Mouse (Mus musculus): ENCODE measurements around the gene Clba1. TPM values are rescaled to one million over a fixed set of nuclear protein-coding genes. Genes with fewer than 3 reads are reported as not detected.

The Clba1 gene
- 1 to 10 TPM in 1 of 2 experiments, under 1 TPM in 1; 1.00 to 1.1 TPM for total RNA-seq (2023)

DNA sequence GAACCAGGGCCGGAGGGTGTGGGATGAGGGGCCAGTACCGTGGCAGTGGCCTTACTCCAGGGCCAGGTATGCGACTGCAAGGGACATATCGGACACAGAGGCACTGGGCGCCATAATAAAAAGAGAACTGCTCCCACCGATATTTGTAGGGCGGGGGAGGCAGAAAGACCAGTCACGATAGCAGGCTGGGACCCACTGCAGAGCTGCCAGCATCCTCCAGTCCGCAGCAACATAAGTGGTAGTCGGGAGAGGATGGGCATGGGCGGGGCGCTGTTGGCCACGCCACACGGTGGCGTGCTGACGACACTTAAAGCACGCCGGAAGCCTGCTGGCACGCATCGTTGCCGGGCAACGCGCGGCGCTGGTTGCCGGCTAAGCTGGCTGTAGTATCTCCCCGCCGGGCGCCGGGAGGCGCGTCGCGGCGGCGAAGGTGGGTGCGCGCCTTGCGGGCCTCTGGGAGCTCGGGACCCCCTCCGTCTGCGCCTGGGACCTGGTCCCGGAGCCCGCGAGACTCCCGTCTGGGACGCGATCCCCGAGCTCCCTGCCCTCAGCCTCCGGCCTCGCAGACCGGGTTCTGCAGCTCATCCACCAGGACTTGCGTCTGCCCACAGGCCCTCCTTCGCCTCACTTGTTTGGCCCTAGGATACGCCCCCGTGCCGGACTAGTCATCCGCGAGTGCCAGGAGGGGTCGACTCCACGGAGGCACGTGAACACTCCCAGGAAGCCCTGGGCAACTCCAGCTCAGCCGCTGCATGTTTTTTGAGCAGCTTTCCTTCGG lies at the start of gene Clba1:
Clba1 (plus strand) TSS at position 351 of the 778 bp plus-strand sequence.

DNA sequence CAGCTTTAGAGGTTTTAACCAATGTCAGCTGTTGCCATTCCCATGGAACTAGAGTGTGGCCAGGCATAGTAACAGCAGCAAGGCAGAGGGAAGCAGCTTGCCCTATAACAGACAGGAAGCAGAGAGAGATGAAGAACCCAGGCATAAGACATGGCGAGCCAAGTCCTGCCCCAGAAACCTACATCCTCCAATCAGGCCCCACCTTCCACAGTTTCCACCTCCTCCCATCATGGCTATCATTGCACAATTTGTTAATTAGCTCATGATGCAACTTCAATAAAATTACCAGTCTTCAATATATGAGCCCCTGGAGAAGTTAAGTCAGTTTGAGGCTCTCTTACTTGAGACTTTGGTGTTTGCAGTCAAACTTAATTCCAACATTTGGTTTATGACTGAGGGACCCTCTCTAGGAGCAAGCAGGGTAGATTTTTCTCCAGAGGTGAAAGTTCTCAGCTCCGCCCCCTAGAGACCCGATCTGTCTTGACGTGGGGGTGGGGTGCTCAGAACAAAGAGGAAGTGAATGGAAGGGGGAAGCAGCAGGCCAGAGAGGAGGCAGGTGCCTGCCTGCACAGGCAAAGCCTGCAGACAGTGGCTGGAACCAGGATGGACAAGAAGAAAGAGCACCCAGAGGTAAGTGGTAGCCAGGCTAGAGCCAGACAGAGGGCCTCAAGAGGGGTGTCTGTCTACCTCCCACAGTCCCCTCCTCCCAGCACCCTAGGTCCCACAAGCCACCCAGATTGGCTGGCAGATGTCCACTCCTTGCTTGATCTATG lies 48.4 kb upstream of the Clba1 start, which contains the start of gene Pld4:
Pld4 (plus strand) TSS at position 502 of the 773 bp plus-strand sequence.

DNA sequence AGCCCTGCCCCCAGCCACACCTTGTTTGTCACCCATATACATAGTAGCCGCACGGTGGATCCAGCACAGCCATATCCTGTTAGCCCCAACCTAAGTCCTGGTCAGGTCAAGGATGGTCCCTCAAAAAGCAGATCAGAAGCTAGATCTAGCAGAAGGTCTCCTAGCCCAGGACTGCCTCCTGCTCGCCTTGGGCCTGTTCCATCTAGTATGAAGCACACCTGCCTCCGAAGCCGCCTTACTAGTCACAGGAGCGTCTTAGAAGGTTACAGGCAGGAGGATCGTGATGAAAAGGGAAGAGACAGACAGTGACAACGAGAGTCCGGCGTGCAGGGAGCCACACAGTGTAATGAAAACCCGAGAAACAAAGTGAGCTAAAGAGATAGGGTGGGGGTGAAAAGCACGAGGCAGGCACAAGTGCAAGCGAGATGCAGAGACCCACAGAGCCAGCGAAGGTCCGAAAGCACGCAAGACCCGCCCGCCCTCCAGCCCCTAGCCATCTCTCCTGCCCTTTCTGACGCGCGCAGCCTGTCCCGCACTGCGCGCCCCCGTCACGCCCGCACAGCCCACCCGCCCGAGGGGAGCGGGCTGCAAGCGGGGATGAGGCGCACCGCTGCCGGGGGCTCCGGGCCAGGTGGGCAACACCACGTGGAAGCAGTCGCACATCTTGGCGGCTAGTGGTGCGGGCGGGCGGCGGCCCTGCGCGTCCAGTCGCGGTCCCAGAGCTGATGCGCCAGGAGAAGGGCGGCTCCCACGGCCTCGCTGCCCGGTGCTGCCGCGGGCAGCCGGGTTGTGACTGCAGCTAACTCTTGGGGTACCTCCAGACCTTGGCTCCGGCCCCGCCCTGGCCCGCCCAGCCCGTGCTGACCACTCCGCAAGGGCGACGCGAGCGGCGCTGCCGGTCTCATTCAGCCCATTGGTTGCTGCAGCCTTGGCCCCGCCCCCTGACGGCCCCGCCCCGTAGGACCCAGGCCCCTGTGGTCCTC lies 6.6 kb upstream of the Clba1 start, which contains the start of gene Ahnak2:
Ahnak2 (minus strand) TSS at position 794 of the 983 bp plus-strand sequence.

DNA sequence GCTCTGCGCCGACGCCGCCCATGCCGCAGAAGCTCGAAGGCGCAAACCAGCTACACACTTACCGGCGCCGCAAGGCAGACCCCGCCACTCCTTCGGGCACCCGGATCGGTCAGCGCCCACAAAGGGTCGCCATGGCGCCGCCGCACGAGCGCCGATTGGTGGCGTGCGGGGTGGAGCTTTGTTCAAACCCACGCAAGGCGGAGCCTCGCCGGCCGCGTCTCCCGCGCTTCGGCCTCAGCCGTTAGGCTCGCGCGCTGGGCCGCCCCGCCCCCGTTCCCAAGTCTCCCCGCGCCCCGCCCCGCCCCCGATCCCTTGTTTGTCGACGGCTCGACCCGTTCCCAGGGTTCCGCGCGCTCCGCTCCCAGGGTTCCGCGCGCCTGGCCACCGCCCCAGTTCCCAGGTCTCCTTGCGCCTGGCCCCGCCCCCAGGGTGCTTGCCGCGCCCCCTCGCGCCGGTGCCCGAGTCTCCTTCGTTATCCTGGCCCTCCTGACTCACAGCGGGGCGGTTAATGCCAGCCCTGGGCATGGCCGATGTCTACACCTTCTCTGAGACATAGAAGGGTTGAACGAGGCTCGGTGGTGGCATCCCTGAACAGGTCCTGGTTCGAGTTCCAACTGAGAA lies 20.6 kb downstream of the Clba1 start, which contains the start of gene Cdca4:
Cdca4 (minus strand) TSS at position 180 of the 621 bp plus-strand sequence.

Other genes starting within 250 kb of the Clba1 start
- gene Inf2, start 220.2 kb upstream of the Clba1 start, total RNA-seq (2023) = 10 to 100 TPM; 36.0 to 53.4 TPM
- gene Adssl1, start 188.9 kb upstream of the Clba1 start, total RNA-seq (2023) = 10 to 100 TPM; 80.1 to 82.2 TPM
- gene Siva1, start 164.3 kb upstream of the Clba1 start, total RNA-seq (2023) = 10 to 100 TPM; 40.4 to 44.3 TPM
- 100 to 1,000 TPM; 181 to 197 TPM for gene Akt1, start 134.1 kb upstream of the Clba1 start, total RNA-seq (2023)
- 10 to 100 TPM; 18.4 to 19.4 TPM for gene Zbtb42, start 130.1 kb upstream of the Clba1 start, total RNA-seq (2023)
- 1 to 10 TPM in 1 of 2 experiments, under 1 TPM in 1; 0.80 to 1.0 TPM for gene Cep170b, start 88.5 kb upstream of the Clba1 start, total RNA-seq (2023)
- gene Pld4, start 48.3 kb upstream of the Clba1 start, total RNA-seq (2023) = 100 to 1,000 TPM; 228 to 351 TPM
- under 1 TPM; 0.47 to 0.53 TPM for gene Ahnak2, start 6.3 kb upstream of the Clba1 start, total RNA-seq (2023)
- gene Cdca4, start 20.5 kb downstream of the Clba1 start, total RNA-seq (2023) = 10 to 100 TPM; 30.8 to 38.3 TPM
- gene Gpr132, start 59.3 kb downstream of the Clba1 start, total RNA-seq (2023) = 10 to 100 TPM; 25.5 to 28.0 TPM
- gene Jag2, start 120.8 kb downstream of the Clba1 start, total RNA-seq (2023) = 1 to 10 TPM in 1 of 2 experiments, under 1 TPM in 1; 0.18 to 1.6 TPM
- gene Nudt14, start 133.2 kb downstream of the Clba1 start, total RNA-seq (2023) = 10 to 100 TPM in 1 of 2 experiments, 1 to 10 TPM in 1; 8.3 to 10.0 TPM
- gene Btbd6, start 167.5 kb downstream of the Clba1 start, total RNA-seq (2023) = 1 to 10 TPM; 3.9 to 4.4 TPM
- gene Brf1, start 191.8 kb downstream of the Clba1 start, total RNA-seq (2023) = 10 to 100 TPM; 67.0 to 70.7 TPM
- gene Pacs2, start 205.6 kb downstream of the Clba1 start, total RNA-seq (2023) = 10 to 100 TPM; 55.3 to 75.9 TPM